Mouse (Mus musculus) embryonic fibroblast, embryonic 13.5 days (primary cell): Measurements from ENCODE around the gene Hist4h4. TPM values are rescaled to one million over a fixed set of nuclear protein-coding genes. Genes with fewer than 3 reads are reported as not detected.

Experiments
- H3K27ac ChIP-seq: 2 replicates; pipeline ENCODE4 v1.5.1; 2012; ENCODE audit warnings: low read length, control low read depth, inconsistent platforms; ENCODE audit not compliant: insufficient read depth
- H3K4me1 ChIP-seq: 2 replicates; pipeline ENCODE4 v1.6.1; 2011; ENCODE audit warnings: low read length; ENCODE audit not compliant: control insufficient read depth, insufficient read depth
- H3K4me3 ChIP-seq: 2 replicates; pipeline ENCODE4 v1.5.1; 2011; ENCODE audit warnings: mild to moderate bottlenecking, control low read depth, low read length; ENCODE audit not compliant: insufficient read depth
- CTCF ChIP-seq: IDR thresholded peaks from 2 replicates; pipeline ENCODE4 v1.5.1; 2011; ENCODE audit warnings: mild to moderate bottlenecking, control low read depth, low read length, moderate library complexity, borderline replicate concordance; ENCODE audit not compliant: insufficient read depth
- POLR2A ChIP-seq: IDR thresholded peaks from 2 replicates; pipeline ENCODE4 v1.6.1; 2011; ENCODE audit warnings: low read depth, mild to moderate bottlenecking, control low read depth, low read length, moderate library complexity
- polyA plus RNA-seq: library from polyadenylated mRNA; stranded (reverse); fragments of >200 nt; gene quantifications from 2 replicates; pipeline ENCODE4 v1.2.4, GENCODE M21; 2011; ENCODE audit warnings: low read depth; ENCODE audit not compliant: missing spikeins, insufficient read length

Hist4h4 gene
- polyA plus RNA-seq, 1 experiment: 0.72 TPM

DNA sequence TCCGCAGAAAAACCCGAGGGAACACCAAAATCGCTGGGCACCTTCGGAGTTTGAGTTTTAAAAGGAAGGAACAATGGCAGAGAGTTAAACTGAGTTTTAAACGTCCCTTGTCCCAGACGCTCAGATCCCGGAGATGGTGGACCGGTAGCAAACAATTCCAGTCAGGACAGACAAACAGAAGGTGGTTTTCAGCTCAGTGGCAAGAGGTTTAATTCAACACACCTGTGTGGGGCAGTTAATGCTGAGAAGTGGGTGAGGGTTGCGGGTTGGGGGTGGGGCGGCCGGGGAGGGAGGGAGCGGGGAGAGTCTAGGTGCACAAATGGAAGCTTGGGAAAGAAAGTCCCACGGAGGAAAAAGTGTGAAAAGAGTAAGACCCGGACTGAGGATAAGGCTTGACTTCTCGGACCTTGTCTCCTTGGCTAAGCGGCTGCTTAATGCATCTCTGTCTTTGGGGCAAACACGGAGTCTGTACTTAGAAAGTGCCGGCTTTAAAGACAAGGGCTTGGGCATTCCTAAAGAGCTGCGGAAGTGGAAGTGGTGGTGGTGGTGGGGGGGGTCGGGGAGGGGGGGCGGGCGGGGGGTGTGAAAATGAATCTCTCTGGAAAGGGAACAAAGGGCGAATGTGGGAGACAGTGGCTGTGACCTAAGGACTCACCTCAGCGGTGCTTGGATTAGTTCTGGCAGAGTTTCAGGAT, 10.2 kb downstream of the Hist4h4 start:
- H3K4me3 ChIP-seq: peak overlapping the region; percentile 39
- no peak for TF ChIP-seq CTCF
- TF ChIP-seq POLR2A: no peak
- no peaks in the 10 kb centered on the region; the same call in 1 of the 2 replicates for H3K4me1 ChIP-seq
- no peak overlapping the region for H3K27ac ChIP-seq

DNA sequence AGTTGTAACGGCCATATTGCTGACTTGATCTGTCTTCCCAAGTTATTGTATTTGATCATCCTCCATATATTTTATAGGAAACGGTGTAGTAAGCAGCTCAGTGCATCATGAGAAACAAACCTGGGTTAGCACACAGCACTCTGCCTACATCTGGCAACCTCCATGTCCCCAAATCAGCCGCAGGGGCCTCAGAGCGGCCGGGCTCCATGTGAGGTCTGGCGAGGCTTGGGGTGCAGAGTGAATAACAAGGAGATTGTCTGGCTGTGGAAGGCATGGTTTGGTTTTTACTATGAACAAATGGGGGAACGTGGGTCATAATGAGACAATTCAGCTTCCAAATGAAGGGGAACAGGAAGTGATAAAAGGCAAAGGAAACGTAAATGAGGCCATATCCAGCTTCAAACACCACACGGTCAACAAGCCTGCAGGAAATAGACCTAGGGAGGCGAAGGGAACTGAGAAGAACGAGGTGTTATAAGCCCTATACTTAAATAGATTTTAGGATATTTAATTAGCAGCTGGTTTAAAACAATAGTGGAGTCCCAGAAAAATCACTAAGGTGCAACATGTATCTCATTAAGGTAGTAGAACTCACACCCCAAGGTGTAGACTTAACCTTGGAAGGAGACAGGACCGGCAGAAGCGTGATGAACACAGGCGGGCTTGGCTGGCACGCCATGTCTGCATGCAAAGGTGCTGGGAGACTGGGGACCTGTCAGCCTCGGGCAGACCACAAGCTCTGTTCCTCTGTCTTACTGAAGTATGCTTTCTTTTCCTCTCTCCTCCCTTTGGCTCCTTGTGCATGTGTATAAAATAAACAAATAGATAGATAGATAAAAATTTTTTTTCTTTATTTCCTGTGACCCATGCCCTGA, 11.1 kb downstream of the Hist4h4 start:
- TF ChIP-seq CTCF (no peak), POLR2A (no peak)
- Histone ChIP-seq H3K4me1 (no peaks in the 10 kb centered on the region; the same call in 1 of the 2 replicates), H3K4me3 (peak overlapping the region; percentile 39; the same call in 1 of the 2 replicates), H3K27ac (no peak overlapping the region)

DNA sequence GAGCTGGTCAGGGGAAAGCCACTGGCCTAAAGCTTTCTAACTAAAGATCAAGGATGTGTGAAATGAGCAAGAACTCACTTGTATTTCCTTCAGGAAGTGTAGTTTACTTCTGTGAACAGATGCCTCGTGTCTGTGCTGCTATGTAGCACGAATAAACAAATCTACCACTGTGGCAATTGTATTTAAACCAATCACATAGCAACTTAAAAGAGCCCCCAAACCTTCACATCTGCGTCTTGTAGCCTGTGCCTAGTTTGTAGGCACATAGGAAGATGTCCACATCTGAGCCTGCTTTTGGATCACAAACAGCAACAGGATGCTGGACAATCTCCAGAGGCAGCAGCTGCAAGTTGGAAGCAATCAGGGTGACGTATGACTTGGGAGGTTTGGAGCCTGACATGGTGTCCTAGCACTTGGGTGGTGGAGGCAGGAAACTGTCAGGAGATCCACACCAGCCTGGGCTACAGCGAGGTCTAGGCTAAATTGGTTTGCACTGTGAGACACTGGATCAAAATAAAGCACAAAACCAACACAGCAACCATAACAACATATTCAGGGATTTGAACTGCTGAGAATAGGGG, 14.7 kb downstream of the Hist4h4 start:
- TF ChIP-seq POLR2A: no peak
- TF ChIP-seq CTCF: no peak
- no peak overlapping the region for H3K4me3 ChIP-seq
- H3K27ac ChIP-seq: no peak overlapping the region
- H3K4me1 ChIP-seq: no peaks in the 10 kb centered on the region; the same call in 1 of the 2 replicates

DNA sequence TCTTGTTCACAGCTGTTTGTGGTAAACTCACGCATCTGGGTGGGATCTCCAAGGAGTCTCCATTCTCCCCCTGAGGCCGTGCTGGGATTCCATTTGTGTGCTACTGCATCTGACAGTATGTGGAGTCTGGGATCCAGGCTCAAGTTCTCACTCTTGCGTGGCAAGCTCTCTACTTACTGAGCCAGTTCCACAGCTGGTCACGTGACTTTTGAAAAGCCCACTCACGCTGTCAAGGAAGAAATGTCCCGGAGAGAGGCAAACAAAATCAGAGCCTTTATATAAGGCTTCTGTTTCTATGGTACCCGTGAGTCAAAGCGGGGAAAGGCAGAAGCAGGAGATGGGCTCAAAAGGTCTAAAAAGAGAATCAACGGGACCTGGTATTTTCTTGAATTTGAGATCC, 21.5 kb downstream of the Hist4h4 start:
- Histone ChIP-seq H3K4me1 (no peaks in the 10 kb centered on the region), H3K27ac (no peak overlapping the region), H3K4me3 (no peak overlapping the region)
- TF ChIP-seq POLR2A (no peak), CTCF (no peak)

DNA sequence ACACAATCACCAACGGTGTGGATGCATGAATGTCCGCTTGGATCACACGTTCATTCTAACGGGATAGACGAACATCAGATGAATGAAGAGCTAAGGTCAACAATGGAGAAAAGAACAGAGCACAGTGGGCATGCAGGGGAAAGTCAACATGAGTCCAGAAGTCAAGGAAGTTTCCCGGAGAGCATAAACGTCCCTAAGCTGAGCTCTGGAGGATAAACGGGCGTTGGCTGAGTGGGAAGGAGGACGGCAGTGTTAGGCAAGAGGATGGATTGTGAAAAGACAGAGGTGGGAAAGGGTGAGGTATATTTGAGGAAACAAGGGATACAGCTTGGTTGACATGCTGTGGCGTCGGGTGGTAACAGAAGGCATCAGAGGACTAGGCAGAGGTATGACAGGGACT, 22.1 kb downstream of the Hist4h4 start:
- H3K4me1 ChIP-seq: no peaks in the 10 kb centered on the region
- no peak overlapping the region for H3K27ac ChIP-seq
- H3K4me3 ChIP-seq: no peak overlapping the region
- no peak for TF ChIP-seq CTCF
- no peak for TF ChIP-seq POLR2A

DNA sequence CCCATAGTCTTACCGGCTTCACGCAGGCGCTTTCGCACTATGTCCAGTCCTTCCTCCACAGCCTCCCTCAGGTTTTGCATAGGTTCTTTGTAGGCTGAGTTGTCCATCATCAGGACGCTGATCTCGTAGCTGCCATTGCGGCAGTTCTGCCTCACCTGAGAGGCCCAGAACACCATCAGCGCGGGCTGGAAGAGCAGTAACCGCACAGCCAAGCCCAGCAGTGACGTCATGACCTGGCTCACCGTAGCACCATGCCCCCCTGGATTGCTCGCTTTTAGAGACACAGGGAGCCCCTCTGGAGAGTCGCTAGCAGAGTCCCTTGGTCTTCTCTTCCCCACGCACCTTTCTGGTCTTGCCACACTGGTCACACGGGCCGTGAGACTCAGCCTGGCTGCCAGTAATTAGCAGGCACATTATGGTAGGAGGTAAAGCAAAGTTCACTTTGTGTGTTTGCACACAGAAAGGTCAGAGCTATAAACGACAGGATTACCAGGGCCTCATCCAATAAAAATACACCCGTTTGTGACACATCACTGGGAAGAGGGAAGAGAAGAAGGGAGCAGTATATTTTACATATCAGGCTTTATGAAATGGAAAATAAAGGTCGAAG, 22.7 kb downstream of the Hist4h4 start, which contains the start of gene Gucy2c:
TSS of gene Gucy2c (minus strand) at position 389 of the 610 bp plus-strand sequence.
- TF ChIP-seq POLR2A (no peak), CTCF (no peak)
- Histone ChIP-seq H3K4me1 (no peaks in the 10 kb centered on the region), H3K4me3 (no peak within 1 kb of the TSS), H3K27ac (no peak within 1 kb of the TSS)

DNA sequence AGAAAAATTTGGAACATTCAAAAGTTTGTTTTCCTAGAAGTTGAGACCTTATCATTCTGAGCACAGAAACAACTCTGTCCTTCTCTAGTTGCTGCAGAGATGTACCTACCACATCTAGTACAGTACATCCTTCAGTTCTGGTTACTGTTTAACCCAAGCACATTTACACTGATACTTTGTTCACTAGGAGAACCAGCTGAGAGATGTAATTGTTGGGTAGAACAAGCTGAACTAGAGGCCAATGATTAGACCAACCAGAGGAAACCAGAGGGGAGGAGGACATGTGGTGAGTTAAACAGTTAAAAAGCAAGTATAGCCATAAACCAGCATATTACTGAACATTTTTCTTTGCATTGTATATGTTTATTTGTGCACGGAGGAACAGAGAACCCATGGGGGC, 27.8 kb downstream of the Hist4h4 start:
- no peak overlapping the region for H3K4me3 ChIP-seq
- H3K27ac ChIP-seq: no peak overlapping the region
- TF ChIP-seq CTCF (no peak), POLR2A (no peak)
- no peaks in the 10 kb centered on the region for H3K4me1 ChIP-seq

DNA sequence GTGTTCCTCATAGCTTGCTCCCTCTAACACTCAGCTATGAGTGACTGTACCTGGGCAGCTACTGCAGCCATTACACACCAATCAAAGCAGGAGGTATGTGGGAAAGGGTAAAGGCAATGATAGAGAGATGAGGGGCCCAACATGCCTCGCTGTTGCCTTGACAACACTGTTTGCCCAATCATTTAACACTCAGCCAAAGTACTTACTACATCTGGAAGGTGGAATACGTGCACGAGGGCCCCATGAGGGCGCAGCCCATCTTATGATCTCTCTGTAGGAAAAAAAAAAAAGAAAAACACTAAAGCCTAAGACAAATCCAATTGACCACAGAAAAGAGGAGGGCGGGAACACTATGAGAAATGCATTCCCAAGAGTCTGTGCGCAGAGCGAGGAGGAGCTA, 34.4 kb downstream of the Hist4h4 start:
- Histone ChIP-seq H3K4me3 (no peak overlapping the region), H3K27ac (no peak overlapping the region), H3K4me1 (no peaks in the 10 kb centered on the region)
- TF ChIP-seq CTCF (no peak), POLR2A (no peak)

DNA sequence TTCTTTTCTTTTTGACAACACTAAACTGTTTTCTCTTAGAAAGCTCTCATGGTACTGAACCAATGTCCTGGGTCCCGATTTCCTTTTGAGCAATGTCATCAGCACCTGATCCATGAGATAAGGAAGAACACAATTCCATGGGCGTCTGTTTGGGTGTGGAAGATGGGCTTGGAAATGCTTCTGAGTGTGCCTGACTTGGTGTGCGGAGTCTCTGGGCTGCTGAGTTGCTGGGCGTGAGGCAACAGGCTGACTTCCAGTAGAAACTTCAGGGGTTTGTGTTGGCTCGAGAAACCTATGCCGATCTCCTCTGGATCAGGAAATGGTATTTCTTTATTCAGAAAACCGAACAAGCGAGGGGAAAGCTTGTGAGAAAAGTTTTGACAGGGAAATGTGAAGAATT, 35.1 kb downstream of the Hist4h4 start:
- TF ChIP-seq POLR2A (no peak), CTCF (no peak)
- no peaks in the 10 kb centered on the region for H3K4me1 ChIP-seq

More for the DNA sequence above, 35.1 kb downstream of the Hist4h4 start:
- Histone ChIP-seq H3K4me3 (no peak overlapping the region), H3K27ac (peak overlapping the region; percentile 29; the same call in 1 of the 2 replicates)
